Mouse (Mus musculus): ENCODE results near the gene Fndc5.

GRCm38 (mm10) chr4:129136189-129136578 lies 615 bp upstream of the Fndc5 start:
- TF ChIP-seq CTCF (IDR thresholded peaks at IDR 0.05; ENCODE audit: low read depth, low read length) (no peak), POLR2AphosphoS5 (IDR thresholded peaks at IDR 0.05; ENCODE audit: insufficient replicate concordance, low read depth, low read length) (no peak), TAL1 (conservative IDR thresholded peaks at IDR 0.05; ENCODE audit: low read depth, low read length) (no peak), GATA1 (IDR thresholded peaks at IDR 0.05; ENCODE audit: borderline replicate concordance, low read length) (no peak)

Measured in G1E (cell line).